Mouse (Mus musculus) neural tube, embryonic 14.5 days (tissue): ENCODE measurements around the gene Prr29. TPM values are rescaled to one million over a fixed set of nuclear protein-coding genes. Genes with fewer than 3 reads are reported as not detected.

Experiments
- ATAC-seq: fragments of 200-750 bp; cut with Nextera tagmentation; 2 replicates; pipeline ENCODE4 v1.8.0; 2017; ENCODE audit warnings: low read depth, mild to moderate bottlenecking, moderate TSS enrichment, moderate library complexity
- H3K27ac ChIP-seq: fragments of 300-500 bp; sonication (generic); 2 replicates; pipeline ENCODE4 v1.5.1; 2014; ENCODE audit warnings: low read depth, mild to moderate bottlenecking, control low read depth, low read length, moderate library complexity, mixed read lengths
- H3K27me3 ChIP-seq: fragments of 300-500 bp; sonication (generic); 2 replicates; pipeline ENCODE4 v1.6.1; 2014; ENCODE audit warnings: low read length; ENCODE audit not compliant: control insufficient read depth, insufficient read depth
- H3K36me3 ChIP-seq: fragments of 300-500 bp; sonication (generic); 2 replicates; pipeline ENCODE4 v1.6.1; 2014; ENCODE audit warnings: low read length, mixed read lengths; ENCODE audit not compliant: control insufficient read depth, insufficient read depth
- H3K4me1 ChIP-seq: fragments of 300-500 bp; sonication (generic); 2 replicates; pipeline ENCODE4 v1.6.1; 2014; ENCODE audit warnings: low read length; ENCODE audit not compliant: control insufficient read depth, insufficient read depth
- H3K4me2 ChIP-seq: fragments of 300-500 bp; sonication (generic); 2 replicates; pipeline ENCODE4 v1.6.1; 2014; ENCODE audit warnings: mild to moderate bottlenecking, low read depth, low read length, control low read depth
- H3K4me3 ChIP-seq: fragments of 300-500 bp; sonication (generic); 2 replicates; pipeline ENCODE4 v1.5.1; 2014; ENCODE audit warnings: low read depth, low read length, control low read depth, mixed read lengths
- H3K9ac ChIP-seq: fragments of 300-500 bp; sonication (generic); replicated peaks from 2 replicates; pipeline ENCODE4 v1.6.1; 2014; ENCODE audit warnings: low read depth, mild to moderate bottlenecking, control low read depth, low read length, mixed read lengths
- H3K9me3 ChIP-seq: fragments of 300-500 bp; sonication (generic); 2 replicates; pipeline ENCODE4 v1.6.1; 2016; ENCODE audit warnings: low read length; ENCODE audit not compliant: control insufficient read depth
- WGBS: fragments of 180-500 bp; shearing (Covaris S2); extraction: QIAGEN DNeasy Blood & Tissue Kit; methylation state at CpG from one replicate; pipeline ENCODE4 v1.1.7; 2014; 5-methylcytosine and 5-hydroxymethylcytosine counted together
- polyA plus RNA-seq: library from polyadenylated mRNA; unstranded; fragments of >200 nt; fragmentation: Nextera tagmentation; extraction: Ambion mirVana; gene quantifications from 2 replicates; pipeline ENCODE4 v1.2.1, GENCODE M21; 2014

Prr29 gene
- polyA plus RNA-seq, 1 experiment from 2014 or later: not detected

- H3K4me3 ChIP-seq: no peak overlapping the region
- no peaks in the 10 kb centered on the region for H3K27me3 ChIP-seq
- no peak overlapping the region for H3K4me2 ChIP-seq
- 68% methylated on average over 3 of the region's 3 CpGs for WGBS
- H3K4me1 ChIP-seq: no peaks in the 10 kb centered on the region
- no peak for ATAC-seq
- no peaks in the 10 kb centered on the region for H3K9me3 ChIP-seq
- H3K36me3 ChIP-seq: no peaks in the 10 kb centered on the region
- no peak overlapping the region for H3K9ac ChIP-seq
- H3K27ac ChIP-seq: no peak overlapping the region
Observed at GRCm38 (mm10) chr11:106351253-106351652, 14.0 kb upstream of the Prr29 start.

- H3K4me3 ChIP-seq: no peak overlapping the region
- H3K27me3 ChIP-seq: no peaks in the 10 kb centered on the region
- 83% methylated on average over 4 of the region's 4 CpGs for WGBS
- no peaks in the 10 kb centered on the region for H3K36me3 ChIP-seq
- no peak overlapping the region for H3K27ac ChIP-seq
- ATAC-seq: no peak
- no peak overlapping the region for H3K4me2 ChIP-seq
- H3K9me3 ChIP-seq: no peaks in the 10 kb centered on the region
- no peak overlapping the region for H3K9ac ChIP-seq
- H3K4me1 ChIP-seq: no peaks in the 10 kb centered on the region
Observed at GRCm38 (mm10) chr11:106351941-106352340, 13.3 kb upstream of the Prr29 start.

GRCm38 (mm10) chr11:106353188-106353587 lies 12.1 kb upstream of the Prr29 start, which contains the start of gene Scn4a:
Gene Scn4a, minus strand, starts transcription at chr11:106353288.
- no peak within 1 kb of the TSS for H3K4me3 ChIP-seq
- 92% methylated on average over 12 of the region's 12 CpGs for WGBS
- no peak for ATAC-seq

GRCm38 (mm10) chr11:106354181-106354580 lies 11.1 kb upstream of the Prr29 start:
- no peaks in the 10 kb centered on the region for H3K9me3 ChIP-seq
- ATAC-seq: no peak
- WGBS: 56% methylated on average over 1 of the region's 1 CpGs
- no peaks in the 10 kb centered on the region for H3K36me3 ChIP-seq
- no peak overlapping the region for H3K4me3 ChIP-seq
- no peak overlapping the region for H3K27ac ChIP-seq
- H3K27me3 ChIP-seq: no peaks in the 10 kb centered on the region
- H3K9ac ChIP-seq: no peak overlapping the region
- H3K4me2 ChIP-seq: no peak overlapping the region
- H3K4me1 ChIP-seq: no peaks in the 10 kb centered on the region

More at GRCm38 (mm10) chr11:106353188-106353587, 12.1 kb upstream of the Prr29 start, which contains the start of gene Scn4a:
- Histone ChIP-seq H3K27me3 (no peaks in the 10 kb centered on the region), H3K4me2 (no peak within 1 kb of the TSS), H3K4me1 (no peaks in the 10 kb centered on the region), H3K27ac (no peak within 1 kb of the TSS), H3K9me3 (no peaks in the 10 kb centered on the region), H3K9ac (no peak within 1 kb of the TSS), H3K36me3 (no peaks in the 10 kb centered on the region)

DNA sequence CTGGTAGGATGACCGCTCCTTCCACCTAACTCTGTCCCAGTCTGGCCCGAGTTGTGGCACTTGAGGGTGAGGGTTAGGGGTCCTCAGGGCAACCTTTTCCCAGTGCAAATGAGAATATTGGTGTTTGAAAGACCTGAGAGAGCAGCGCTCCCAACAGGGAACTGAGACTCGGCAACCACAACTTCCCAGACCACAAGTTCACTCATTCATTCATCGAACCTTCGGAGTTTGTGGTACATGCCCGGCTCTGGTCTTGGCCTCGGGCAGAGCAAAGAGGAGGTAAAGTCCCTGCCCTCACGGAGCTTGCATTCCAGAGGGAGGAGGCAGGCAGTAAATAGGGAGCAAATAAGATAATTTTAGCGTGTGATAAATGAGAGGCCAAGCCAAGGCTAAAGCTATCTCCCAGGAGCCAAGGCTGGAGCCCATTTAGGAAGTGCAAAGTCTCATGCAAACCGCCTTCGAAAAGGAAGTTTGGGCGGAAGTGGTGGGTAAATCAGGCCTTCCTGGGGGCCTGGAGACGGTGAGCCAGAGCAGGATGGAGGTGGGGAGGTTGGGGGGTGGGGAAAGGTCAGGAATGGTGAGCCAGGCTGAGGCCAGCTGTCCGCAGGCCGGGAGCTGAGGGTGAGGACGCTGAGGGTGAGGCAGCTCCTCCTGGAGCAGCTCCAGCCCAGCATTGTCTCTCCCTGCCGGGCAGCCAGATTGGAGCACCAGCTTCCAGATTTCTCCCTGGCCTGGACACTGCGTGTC lies 9.7 kb upstream of the Prr29 start:
- 76% methylated on average over 19 of the region's 19 CpGs for WGBS
- H3K27me3 ChIP-seq: no peaks in the 10 kb centered on the region
- H3K4me3 ChIP-seq: no peak overlapping the region
- ATAC-seq: no peak
- H3K4me2 ChIP-seq: no peak overlapping the region
- no peak overlapping the region for H3K27ac ChIP-seq
- H3K9me3 ChIP-seq: no peaks in the 10 kb centered on the region
- H3K36me3 ChIP-seq: no peaks in the 10 kb centered on the region
- no peaks in the 10 kb centered on the region for H3K4me1 ChIP-seq
- no peak overlapping the region for H3K9ac ChIP-seq

DNA sequence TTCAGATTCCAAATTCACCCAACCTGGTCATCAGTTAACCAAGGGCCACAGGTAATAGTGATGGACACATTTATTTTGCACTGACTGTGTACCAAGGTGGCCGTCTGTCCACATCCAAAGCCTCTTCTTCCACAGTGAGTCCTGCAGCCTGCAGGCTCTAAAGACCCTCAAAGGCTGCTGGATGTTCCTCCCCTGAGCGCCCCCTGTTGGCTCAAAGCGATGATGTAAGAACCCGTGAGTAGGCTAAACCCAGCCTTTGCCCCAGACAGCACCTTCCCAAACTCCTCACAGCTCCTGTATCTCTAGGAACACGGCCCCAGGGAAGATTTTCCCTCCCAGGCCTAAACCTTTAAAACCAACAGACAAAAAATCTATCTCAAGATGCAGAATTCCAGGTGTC lies 5.9 kb upstream of the Prr29 start:
- no peaks in the 10 kb centered on the region for H3K36me3 ChIP-seq
- no peak overlapping the region for H3K9ac ChIP-seq
- ATAC-seq: no peak
- H3K27me3 ChIP-seq: no peaks in the 10 kb centered on the region
- H3K9me3 ChIP-seq: no peaks in the 10 kb centered on the region
- H3K27ac ChIP-seq: no peak overlapping the region
- H3K4me1 ChIP-seq: no peaks in the 10 kb centered on the region
- WGBS: 32% methylated on average over 5 of the region's 5 CpGs
- no peak overlapping the region for H3K4me3 ChIP-seq
- H3K4me2 ChIP-seq: no peak overlapping the region

GRCm38 (mm10) chr11:106364712-106365111 lies 560 bp upstream of the Prr29 start:
- no peak overlapping the region for H3K4me3 ChIP-seq
- no peak overlapping the region for H3K27ac ChIP-seq
- ATAC-seq: no peak
- H3K4me1 ChIP-seq: no peaks in the 10 kb centered on the region
- H3K27me3 ChIP-seq: no peaks in the 10 kb centered on the region
- WGBS: 7% methylated on average over 11 of the region's 11 CpGs
- H3K9me3 ChIP-seq: no peaks in the 10 kb centered on the region
- H3K9ac ChIP-seq: no peak overlapping the region
- H3K4me2 ChIP-seq: no peak overlapping the region
- H3K36me3 ChIP-seq: no peaks in the 10 kb centered on the region

- Histone ChIP-seq H3K4me3 (no peak overlapping the region), H3K27ac (no peak overlapping the region), H3K4me1 (no peaks in the 10 kb centered on the region), H3K9me3 (no peaks in the 10 kb centered on the region), H3K36me3 (no peaks in the 10 kb centered on the region), H3K4me2 (no peak overlapping the region), H3K27me3 (no peaks in the 10 kb centered on the region), H3K9ac (no peak overlapping the region)
- no peak for ATAC-seq
- 13% methylated on average over 3 of the region's 3 CpGs for whole genome bisulfite sequencing
Observed at GRCm38 (mm10) chr11:106366316-106366715, 1.0 kb downstream of the Prr29 start.

- Histone ChIP-seq H3K4me3 (no peak overlapping the region), H3K4me1 (no peaks in the 10 kb centered on the region), H3K27me3 (no peaks in the 10 kb centered on the region), H3K9me3 (no peaks in the 10 kb centered on the region), H3K4me2 (no peak overlapping the region), H3K9ac (no peak overlapping the region), H3K27ac (no peak overlapping the region), H3K36me3 (no peaks in the 10 kb centered on the region)
- ATAC-seq: no peak
- 77% methylated on average over 11 of the region's 11 CpGs for WGBS
Observed at GRCm38 (mm10) chr11:106373998-106374397, 8.7 kb downstream of the Prr29 start.
